Mouse (Mus musculus): Measurements from ENCODE around the gene Nkain4.

The Nkain4 gene

DNA sequence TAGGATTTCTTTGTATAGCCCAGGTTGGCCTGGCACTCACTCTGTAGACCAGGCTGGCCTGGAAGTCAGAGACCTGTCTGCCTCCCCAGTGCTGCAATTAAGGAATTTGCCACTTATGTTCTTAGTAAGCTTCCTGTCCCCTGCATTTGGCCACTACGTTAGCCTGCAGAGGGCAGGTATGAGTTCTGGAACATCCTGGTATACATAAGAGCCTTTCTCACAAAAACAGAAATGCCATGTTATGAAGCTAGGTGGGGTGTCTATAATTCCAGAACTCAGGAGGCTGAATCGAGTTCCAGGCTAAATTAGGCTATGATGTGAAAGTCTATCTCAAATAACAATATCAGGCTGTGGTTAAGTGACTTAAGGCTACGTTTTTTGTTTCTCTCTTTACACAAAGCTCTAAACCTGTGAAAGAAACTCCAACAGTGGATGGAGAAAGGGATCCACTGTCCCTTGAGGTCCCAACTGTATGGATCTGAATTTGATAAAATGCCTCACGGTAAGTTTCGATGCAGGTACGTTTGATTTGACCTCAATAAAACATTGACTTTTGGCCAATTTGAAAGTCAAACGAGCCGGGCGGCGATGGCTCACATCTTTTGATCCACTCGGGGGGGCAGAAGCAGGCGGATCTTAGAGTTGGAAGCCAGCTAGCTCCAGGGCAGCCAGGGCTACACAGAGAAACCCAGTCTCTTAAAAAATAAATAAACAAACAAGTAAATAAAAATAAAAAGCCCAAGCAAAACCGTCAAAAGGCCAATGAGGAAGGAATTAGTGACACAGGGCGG, 11.8 kb upstream of the Nkain4 start:
- POLR2A ChIA-PET = interaction anchor here (0.6 to 8.3 kb wide), 31 partner anchors 10 to 635 kb away, joined by 3 to 85 read pairs (median 4); partner anchors contain the start of genes Birc7 (in 3 of the 4), Ythdf1 (in 3 of the 4), Nkain4 (in 2 of the 4) and Col20a1 (in 1 of the 4)
- CTCF ChIA-PET = interaction anchor here in 2 of 4 experiments (0.6 to 10.2 kb wide), 7 partner anchors 9 to 452 kb away, joined by 3 to 189 read pairs (median 3); partner anchors contain the start of genes Ythdf1 (in 2 of the 2), Birc7 (in 1 of the 2) and Nkain4 (in 1 of the 2)

DNA sequence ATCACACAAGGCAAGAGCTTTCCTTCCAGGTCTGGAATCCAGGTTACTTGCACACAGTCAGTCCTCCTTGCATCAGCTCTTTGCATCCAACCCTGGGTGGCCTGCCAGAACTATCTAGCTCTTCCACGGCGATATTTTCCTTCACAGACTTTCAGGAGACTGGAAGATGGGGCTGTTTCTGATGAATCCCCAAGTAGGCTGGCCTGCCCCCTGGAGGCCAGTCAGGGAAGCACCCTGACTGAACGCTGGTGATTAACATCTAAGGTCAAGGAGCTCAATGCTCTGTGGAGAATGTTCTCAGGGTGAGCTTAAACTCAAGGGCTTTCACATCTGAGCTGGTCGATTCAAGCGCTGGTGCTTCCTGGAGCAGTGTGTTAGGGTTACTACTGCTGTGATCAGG, 9.5 kb upstream of the Nkain4 start:
- ChIA-PET CTCF (interaction anchor here (0.5 to 10.2 kb wide), 103 partner anchors 9 to 737 kb away, joined by 3 to 189 read pairs (median 4); partner anchors contain the start of genes Birc7 (in 4 of the 4), Ythdf1 (in 4 of the 4), Nkain4 (in 3 of the 4) and Col20a1 (in 2 of the 4)), POLR2A (interaction anchor here (0.6 to 8.3 kb wide), 56 partner anchors 8 to 843 kb away, joined by 3 to 85 read pairs (median 4); partner anchors contain the start of genes Ythdf1 (in 4 of the 4), Birc7 (in 3 of the 4), Nkain4 (in 2 of the 4) and Dido1 (in 1 of the 4))

DNA sequence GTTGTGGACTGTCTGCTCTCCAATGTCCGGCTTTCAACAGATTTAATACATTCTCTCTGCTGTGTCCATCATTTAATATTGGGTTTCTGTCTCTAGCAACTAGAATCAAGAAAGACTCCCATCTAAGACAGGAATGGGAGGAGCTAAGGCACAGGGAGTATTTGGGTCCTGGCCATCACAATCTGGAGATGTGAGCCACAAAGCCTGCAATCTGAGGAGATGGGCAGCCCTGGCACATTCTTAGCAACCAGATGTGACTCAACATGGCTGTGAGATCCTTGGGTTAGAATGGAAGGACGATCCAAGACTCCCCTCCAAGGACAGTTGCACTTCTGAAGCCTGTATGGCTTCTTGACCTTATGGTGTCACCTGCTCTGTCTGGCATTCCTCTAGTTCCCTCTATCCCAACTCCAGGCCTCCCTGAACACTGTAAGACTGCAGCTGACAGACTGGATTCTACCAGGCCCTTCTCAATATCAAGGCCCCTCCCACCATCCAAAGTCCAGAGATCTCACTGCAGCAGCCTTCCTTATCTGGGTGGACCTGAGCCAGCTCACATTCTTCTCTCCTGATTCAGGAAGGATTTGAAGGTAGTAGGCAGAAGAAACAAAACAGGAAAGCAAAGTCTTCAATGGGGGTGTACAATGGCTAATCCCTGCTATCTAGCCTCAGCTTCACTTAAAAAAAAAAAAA, 8.3 kb upstream of the Nkain4 start:
- ChIA-PET POLR2A (interaction anchor here in 3 of 4 experiments (0.7 to 8.3 kb wide), 14 partner anchors 9 to 58 kb away, joined by 3 to 85 read pairs (median 10); partner anchors contain the start of genes Nkain4 (in 2 of the 3), Ythdf1 (in 2 of the 3) and Birc7 (in 1 of the 3)), CTCF (interaction anchor here (0.5 to 10.2 kb wide), 18 partner anchors 9 to 714 kb away, joined by 3 to 189 read pairs (median 6); partner anchors contain the start of genes Birc7 (in 3 of the 4), Nkain4 (in 2 of the 4), Ythdf1 (in 2 of the 4) and Fndc11 (in 1 of the 4))

DNA sequence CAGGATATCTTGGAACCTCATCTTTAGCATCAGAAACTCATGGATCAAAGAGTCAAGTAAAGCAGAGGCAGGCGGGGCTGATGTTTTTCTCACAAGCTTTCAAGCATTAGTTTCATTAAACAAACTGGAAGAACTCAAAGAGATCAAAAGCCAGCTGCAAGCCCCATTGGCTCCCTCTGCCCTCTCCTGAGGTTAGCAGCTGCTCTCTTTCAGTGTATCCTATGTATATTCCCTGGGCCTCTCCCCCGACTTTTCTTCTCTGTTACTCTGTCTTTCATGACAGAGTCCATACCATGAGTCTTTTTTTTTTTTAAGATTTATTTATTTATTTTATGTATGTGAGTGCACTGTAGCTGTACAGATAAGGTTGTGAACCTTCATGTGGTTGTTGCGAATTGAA, 5.7 kb upstream of the Nkain4 start:
- ChIA-PET CTCF (interaction anchor here in 3 of 4 experiments (0.7 to 10.2 kb wide), 5 partner anchors 34 to 175 kb away, joined by 3 to 189 read pairs (median 3); partner anchors contain the start of genes Birc7 (in 1 of the 3), Kcnq2 (in 1 of the 3) and Ythdf1 (in 1 of the 3)), POLR2A (interaction anchor here in 3 of 4 experiments (0.6 to 2.3 kb wide), 12 partner anchors 24 to 60 kb away, joined by 3 to 10 read pairs (median 4); partner anchors contain the start of genes Birc7 (in 2 of the 3) and Ythdf1 (in 2 of the 3))

DNA sequence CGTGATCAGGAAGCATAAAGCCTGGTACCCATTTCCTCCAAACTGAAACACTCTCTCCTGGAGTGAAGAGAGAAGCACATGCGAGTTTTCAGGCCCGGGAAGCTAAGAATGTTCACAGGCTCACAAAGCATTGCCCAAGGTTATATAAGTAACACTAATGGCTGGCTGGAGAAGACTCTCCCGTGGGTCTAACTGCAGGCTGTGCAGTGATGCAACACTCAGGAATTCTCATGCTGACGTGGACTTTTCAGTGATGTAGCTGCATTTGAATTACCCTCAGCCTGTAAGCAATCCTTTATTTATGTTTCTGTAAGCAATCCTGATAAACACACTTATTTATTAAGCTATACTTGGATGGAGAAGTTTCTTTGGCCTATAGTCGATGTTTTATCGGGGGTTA, 5.1 kb upstream of the Nkain4 start:
- ChIA-PET POLR2A (interaction anchor here in 2 of 4 experiments (0.7 to 2.3 kb wide), 4 partner anchors 24 to 34 kb away, joined by 3 to 6 read pairs (median 4); partner anchors contain the start of gene Birc7 (in 2 of the 2)), CTCF (interaction anchor here in 1 of 4 experiments (0.8 to 10.2 kb wide), 3 partner anchors 8 to 92 kb away, joined by 3 to 189 read pairs (median 3); partner anchors contain the start of genes Arfgap1, Birc7 and Ythdf1)

DNA sequence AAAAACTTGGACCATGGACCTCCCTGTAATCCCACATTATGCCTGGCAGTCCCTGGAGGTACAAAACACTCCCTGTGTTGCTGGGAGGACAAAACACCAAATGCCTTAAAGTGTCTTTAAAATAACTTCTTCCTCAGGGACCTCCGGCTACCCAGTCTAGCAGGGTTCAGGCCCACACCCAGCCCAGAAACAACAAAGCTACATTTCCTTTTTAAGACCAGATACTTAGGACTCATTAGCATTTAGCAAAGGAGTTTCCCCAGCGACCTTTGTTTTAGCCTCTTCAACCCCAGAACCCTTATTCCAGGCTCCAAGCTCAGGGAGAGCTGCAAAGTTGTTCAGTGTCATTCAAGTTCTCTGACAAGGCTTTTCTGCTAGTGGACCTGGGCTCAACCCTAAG, 861 bp downstream of the Nkain4 start:
- POLR2A ChIA-PET = interaction anchor here (0.6 to 4.6 kb wide), 23 partner anchors 8 to 84 kb away, joined by 3 to 85 read pairs (median 5); partner anchors contain the start of genes Birc7 (in 3 of the 4), Ythdf1 (in 3 of the 4), Arfgap1 (in 2 of the 4) and Col20a1 (in 1 of the 4)

DNA sequence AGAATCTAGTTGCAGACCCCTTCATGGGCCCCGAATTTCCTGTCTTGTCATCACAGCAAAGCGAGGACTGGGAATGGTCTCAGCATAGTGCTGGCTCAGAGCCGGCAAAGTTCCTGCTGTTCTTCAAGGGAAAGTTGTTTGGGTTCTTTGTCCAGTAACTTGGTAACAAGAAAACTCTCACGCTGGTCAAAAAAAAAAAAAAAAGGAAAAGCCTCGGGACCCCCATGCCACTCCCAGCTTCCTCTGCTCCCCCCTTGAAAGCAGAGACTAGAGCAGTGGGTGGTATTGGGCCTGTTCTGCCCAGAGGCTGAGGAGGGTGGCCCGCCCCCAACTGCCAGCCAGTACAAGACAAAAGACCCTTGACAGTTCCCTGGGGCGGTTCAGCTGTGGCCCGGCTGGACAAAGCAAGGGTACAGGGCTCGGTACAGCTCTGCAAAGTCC, 1.7 kb downstream of the Nkain4 start:
- ChIA-PET POLR2A (interaction anchor here (0.5 to 4.6 kb wide), 24 partner anchors 9 to 726 kb away, joined by 3 to 85 read pairs (median 4); partner anchors contain the start of genes Birc7 (in 3 of the 4), Ythdf1 (in 3 of the 4), Arfgap1 (in 2 of the 4) and Dido1 (in 1 of the 4)), CTCF (interaction anchor here (0.5 to 4.2 kb wide), 11 partner anchors 11 to 664 kb away, joined by 3 to 45 read pairs (median 5); partner anchors contain the start of gene Ythdf1 (in 1 of the 4))

More for the DNA sequence above, 861 bp downstream of the Nkain4 start:
- CTCF ChIA-PET = interaction anchor here (0.6 to 4.2 kb wide), 14 partner anchors 10 to 725 kb away, joined by 3 to 45 read pairs (median 8); partner anchors contain the start of genes Arfgap1 (in 1 of the 4) and Ythdf1 (in 1 of the 4)

DNA sequence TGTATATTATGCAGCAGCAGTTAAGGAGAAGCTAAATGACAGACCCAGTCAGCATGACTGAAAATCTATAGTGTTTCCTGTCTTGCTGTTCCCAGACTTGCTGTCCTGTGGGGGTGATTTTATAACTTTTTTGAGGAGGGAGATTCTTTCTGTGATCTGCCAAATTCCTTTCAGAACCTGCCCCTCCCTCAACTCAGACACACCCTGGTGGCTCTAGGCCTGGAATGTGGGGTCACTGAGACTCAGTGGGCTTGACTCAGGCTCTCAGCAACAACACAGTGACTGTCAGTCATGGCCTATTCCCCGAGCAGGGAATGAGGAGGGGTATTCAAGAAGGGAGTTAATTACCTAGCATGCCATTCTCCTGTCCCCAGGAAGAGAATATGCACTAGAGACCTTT, 4.6 kb downstream of the Nkain4 start:
- ChIA-PET POLR2A (interaction anchor here in 2 of 4 experiments (1.0 to 2.3 kb wide), 10 partner anchors 14 to 314 kb away, joined by 3 to 8 read pairs (median 4); partner anchors contain the start of genes Ythdf1 (in 2 of the 2) and Arfgap1 (in 1 of the 2)), CTCF (interaction anchor here in 1 of 4 experiments (1.1 to 1.5 kb wide), 2 partner anchors 12 to 14 kb away, joined by 3 to 5 read pairs; no protein-coding TSS in a partner anchor)

DNA sequence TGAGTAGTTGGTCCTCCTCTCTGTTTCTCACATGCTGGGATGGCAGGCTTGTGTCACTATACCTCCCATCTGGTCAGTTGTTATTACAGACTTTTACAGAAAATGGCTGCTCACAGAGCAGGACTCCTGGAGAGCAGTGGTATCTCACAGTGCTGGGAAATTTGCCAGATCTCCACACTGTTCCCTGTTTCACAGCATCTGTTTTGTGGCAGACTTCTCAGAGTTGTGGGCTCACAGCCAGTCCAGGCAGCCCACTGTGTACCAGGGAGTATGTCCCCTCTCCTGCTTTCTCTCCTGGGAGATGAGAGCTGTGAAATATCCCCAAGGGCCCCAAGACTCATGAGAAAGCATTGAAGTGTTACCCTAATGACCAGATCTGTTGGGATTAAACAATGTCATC, 12.6 kb downstream of the Nkain4 start:
- ChIA-PET POLR2A (interaction anchor here in 1 of 4 experiments (1.1 kb wide), 1 partner anchor 11 kb away, joined by 3 read pairs; no protein-coding TSS in a partner anchor), CTCF (interaction anchor here in 1 of 4 experiments (1.1 kb wide), 1 partner anchor 22 kb away, joined by 3 read pairs; no protein-coding TSS in a partner anchor)

DNA sequence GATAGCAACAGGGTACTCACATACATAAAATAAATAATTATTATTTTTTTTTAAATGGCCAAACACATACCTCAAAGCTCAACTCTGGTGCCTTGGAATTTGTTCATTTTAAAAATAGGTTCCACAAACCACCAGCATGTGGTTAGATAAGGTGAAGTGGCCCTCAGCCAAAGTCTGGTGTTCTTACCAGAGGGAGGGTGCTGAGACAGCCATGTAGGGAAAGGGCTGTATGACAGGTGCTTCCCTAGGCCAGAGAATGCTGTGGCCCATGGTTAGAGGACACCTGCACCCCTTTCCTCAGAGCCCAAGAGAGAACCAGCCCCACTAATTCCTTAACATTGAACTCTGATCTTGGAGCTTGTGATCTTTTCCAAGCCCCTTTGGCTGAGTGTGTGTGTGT, 14.3 kb downstream of the Nkain4 start:
- CTCF ChIA-PET = interaction anchor here in 1 of 4 experiments (1.0 kb wide), 1 partner anchor 23 kb away, joined by 3 read pairs; no protein-coding TSS in a partner anchor
- POLR2A ChIA-PET = interaction anchor here in 2 of 4 experiments (0.7 to 1.6 kb wide), 2 partner anchors 14 to 33 kb away, joined by 3 to 5 read pairs; partner anchors contain the start of gene Nkain4 (in 1 of the 2)

DNA sequence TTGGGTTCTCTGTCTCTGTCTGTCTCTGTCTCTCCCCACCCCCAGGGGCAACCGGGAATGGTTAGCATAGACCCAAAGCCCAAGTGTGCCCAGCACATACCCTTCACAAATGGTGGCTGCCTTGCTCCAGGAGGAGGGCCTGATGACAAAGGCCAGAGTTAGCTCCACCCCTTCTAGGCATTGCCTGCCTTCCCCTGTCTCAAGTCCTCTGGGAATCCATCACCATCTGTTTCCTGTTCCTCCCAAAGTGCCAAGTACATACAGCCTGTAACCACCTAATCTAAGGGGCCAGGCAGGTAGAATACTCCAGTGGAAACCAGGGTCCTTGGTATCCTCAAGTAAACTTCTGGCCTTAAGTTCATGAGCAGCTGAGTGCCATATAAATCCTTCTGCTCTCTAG, 22.1 kb downstream of the Nkain4 start:
- ChIA-PET POLR2A (interaction anchor here in 3 of 4 experiments (0.6 to 2.4 kb wide), 12 partner anchors 9 to 667 kb away, joined by 3 to 16 read pairs (median 4); partner anchors contain the start of genes Ythdf1 (in 2 of the 3), Arfgap1 (in 1 of the 3), Nkain4 (in 1 of the 3) and Samd10 (in 1 of the 3)), CTCF (interaction anchor here (0.6 to 2.9 kb wide), 6 partner anchors 10 to 125 kb away, joined by 3 to 9 read pairs (median 5); no protein-coding TSS in a partner anchor)

DNA sequence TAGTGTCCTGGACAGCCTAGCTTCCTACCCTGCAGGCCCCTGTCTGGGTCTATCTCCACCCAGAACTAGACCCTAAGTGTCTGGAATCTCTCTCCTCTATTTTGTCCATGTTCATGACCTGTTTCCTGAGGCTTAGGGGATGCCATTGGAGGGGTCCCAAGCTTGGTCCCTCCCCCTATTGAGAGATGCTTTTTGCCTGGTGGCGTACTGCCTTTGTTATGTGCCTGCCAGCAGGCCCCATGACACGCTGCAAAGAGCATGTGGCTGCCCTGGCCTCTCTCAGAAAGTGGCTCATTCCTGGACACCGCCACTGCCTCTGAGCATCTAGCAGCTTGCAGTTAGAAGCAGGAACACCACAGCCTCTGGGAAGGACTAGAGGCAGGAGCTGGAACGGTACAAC, 25.8 kb downstream of the Nkain4 start, which contains the start of gene Birc7:
Birc7 (plus strand) TSS at position 301 of the 400 bp plus-strand sequence.
- POLR2A ChIA-PET = interaction anchor here in 3 of 4 experiments (0.8 to 6.9 kb wide), 33 partner anchors 8 to 203 kb away, joined by 3 to 50 read pairs (median 6); partner anchors contain the start of genes Arfgap1 (in 3 of the 3), Nkain4 (in 3 of the 3) and Ythdf1 (in 2 of the 3)
- CTCF ChIA-PET = interaction anchor here (0.6 to 11.8 kb wide), 11 partner anchors 9 to 68 kb away, joined by 3 to 189 read pairs (median 6); partner anchors contain the start of gene Arfgap1 (in 1 of the 4)

DNA sequence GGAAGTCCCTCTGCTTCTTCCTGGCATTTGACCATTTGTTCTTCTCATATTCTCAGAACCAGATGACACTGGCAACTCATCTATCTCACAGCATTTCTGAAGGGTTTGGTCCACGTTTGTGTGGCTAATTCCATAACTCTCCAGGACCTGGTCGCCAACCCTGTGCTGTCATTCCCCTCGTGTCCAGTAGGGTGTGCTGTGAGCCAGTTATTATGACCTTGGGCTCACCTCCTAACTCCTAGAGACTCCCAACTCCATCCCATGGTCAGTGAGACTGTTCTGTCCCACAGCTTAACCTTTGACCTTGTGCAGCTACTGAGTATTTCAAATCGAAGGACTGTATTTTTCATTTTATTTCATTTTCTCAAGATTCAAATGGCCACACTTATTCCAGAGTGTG, 29.3 kb downstream of the Nkain4 start:
- ChIA-PET POLR2A (interaction anchor here (0.8 to 6.9 kb wide), 21 partner anchors 9 to 668 kb away, joined by 3 to 50 read pairs (median 4); partner anchors contain the start of genes Arfgap1 (in 2 of the 4), Nkain4 (in 1 of the 4) and Rps21 (in 1 of the 4)), CTCF (interaction anchor here (0.7 to 11.8 kb wide), 13 partner anchors 23 to 467 kb away, joined by 3 to 189 read pairs (median 6); partner anchors contain the start of genes Nkain4 (in 2 of the 4) and Arfgap1 (in 1 of the 4))

DNA sequence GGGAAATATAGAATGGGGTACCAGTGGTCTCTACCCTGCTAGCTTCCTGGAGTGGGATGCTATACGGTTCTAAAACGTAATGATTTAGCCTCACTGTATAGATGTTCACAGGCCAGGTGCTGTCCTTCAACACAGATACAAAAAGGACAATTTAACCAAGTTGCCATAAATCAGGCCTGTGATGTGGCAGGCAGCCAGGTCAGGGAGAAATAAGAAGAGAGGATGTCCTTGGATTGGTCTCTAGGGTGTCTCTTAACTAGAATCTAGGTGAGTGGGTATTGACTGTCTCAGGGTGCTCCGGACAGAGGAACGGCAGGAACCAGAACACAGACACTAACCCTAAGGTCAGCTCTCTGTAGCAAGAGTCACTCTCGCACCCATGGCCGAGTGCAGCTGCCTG, 31.8 kb downstream of the Nkain4 start:
- POLR2A ChIA-PET = interaction anchor here in 3 of 4 experiments (0.8 to 13.1 kb wide), 11 partner anchors 10 to 162 kb away, joined by 3 to 232 read pairs (median 4); partner anchors contain the start of genes Arfgap1 (in 1 of the 3) and Nkain4 (in 1 of the 3)
- CTCF ChIA-PET = interaction anchor here in 2 of 4 experiments (0.6 to 11.8 kb wide), 5 partner anchors 10 to 41 kb away, joined by 3 to 189 read pairs (median 3); partner anchors contain the start of gene Arfgap1 (in 1 of the 2)

DNA sequence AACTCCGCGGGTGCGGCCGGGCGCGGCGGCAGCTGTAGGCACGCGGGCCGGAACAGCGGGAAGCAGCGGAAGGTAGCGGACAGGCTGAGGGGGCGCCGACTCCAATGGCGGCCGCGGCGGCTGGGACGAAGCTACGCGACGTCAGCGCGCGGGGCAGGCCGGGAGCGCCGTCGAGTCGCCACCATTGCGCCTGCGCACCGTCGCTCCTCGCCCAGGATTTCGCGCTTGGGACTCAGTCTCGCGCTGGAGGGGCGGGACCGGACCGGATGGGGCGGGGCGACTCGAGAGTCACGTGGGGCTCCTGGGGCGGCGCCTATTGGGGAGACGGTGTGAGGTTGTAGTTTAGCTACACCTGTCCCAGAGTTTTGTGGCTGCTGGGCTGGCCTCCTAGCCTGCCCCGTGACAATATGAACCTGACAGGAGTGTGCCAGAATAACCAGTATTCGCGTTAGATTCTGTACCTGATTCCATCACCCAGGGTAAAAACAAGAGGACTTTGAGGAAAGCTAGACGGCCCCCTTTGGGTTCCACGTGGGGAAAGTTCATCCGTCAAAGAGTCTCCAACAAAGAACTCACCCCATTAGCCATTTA, 33.6 kb downstream of the Nkain4 start, which contains the start of gene Ythdf1:
Ythdf1 (minus strand) TSS at position 140 of the 591 bp plus-strand sequence.
- POLR2A ChIA-PET = interaction anchor here (0.6 to 13.1 kb wide), 74 partner anchors 8 to 669 kb away, joined by 3 to 232 read pairs (median 4); partner anchors contain the start of genes Nkain4 (in 4 of the 4), Arfgap1 (in 3 of the 4), Birc7 (in 2 of the 4) and Gid8 (in 2 of the 4)
- CTCF ChIA-PET = interaction anchor here (0.6 to 11.8 kb wide), 12 partner anchors 13 to 132 kb away, joined by 3 to 189 read pairs (median 5); partner anchors contain the start of genes Arfgap1 (in 2 of the 4) and Nkain4 (in 2 of the 4)
